Mouse (Mus musculus): ENCODE data around the gene Gnai2. TPM values are rescaled to one million over a fixed set of nuclear protein-coding genes. Genes with fewer than 3 reads are reported as not detected.

Gene Gnai2
- polyA plus RNA-seq, 2 experiments, result 124 to 137 TPM

DNA sequence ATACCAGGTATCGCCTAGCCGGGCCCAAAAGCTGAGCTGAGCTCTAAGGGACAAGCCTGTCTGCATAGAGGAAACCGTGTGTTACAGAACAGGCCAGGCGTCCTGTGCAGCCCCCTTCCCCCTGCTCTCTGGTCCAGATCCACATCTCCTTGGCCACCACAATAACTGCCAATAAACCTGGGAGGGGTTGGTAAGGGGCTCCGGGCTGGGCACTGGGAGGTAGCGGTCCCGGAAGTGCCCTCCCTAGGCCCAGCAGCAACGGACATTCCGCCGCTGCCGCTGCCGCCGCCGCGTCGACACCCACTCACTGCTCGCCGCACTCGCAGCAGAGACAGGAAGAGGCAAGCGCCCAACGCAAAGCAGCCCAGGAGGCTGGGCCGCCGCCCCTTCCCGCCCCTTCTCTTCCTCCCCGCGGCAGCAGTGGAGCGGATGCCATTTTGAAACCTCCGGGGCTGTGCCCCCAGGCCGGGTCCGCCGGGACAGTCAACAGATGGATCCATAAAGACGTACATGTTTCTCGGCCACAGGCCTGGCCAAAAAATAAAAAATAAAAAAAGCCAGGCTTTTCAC is 2.0 kb downstream of the Gnai2 start:
- Histone ChIP-seq H3K27me3 (ENCODE audit: control insufficient read depth, insufficient read depth, low read length) (no peaks in the 10 kb centered on the region), H3K4me2 (ENCODE audit: low read depth) (peak overlapping the region; percentile 96), H3K9me3 (ENCODE audit: control insufficient read depth, low read length) (no peaks in the 10 kb centered on the region), H3K27ac (peak overlapping the region; percentile 74), H3K4me1 (replicated peaks; ENCODE audit: control insufficient read depth in 2 of 2, insufficient read depth in 2 of 2, low read length in 1 of 2) (peaks cover 31 to 33% of the 10 kb centered on the region in 2 experiments), H3K9ac (replicated peaks) (peak overlapping the region; percentile 91), H3K4me3 (ENCODE audit: insufficient read depth in 1 of 2, low read depth in 2 of 2, low read length in 2 of 2) (peak overlapping the region; percentile 72 to 92), H3K36me3 (replicated peaks; ENCODE audit: control insufficient read depth, insufficient read depth, low read depth) (no peaks in the 10 kb centered on the region)
- DNase-seq (ENCODE audit: low read depth in 3 of 3, low spot score in 3 of 3) (peak in 2 of 3 experiments; percentile 69 to 71), ATAC-seq (ENCODE audit: insufficient read depth) (peak; percentile 40)
- under 1% methylated on average over 33 of the region's 33 CpGs for WGBS (ENCODE audit: insufficient replicate concordance)
- TF ChIP-seq CTCF (IDR thresholded peaks at IDR 0.05; ENCODE audit: low read depth) (no peak), EP300 (IDR thresholded peaks at IDR 0.05; ENCODE audit: low read depth) (no peak)

DNA sequence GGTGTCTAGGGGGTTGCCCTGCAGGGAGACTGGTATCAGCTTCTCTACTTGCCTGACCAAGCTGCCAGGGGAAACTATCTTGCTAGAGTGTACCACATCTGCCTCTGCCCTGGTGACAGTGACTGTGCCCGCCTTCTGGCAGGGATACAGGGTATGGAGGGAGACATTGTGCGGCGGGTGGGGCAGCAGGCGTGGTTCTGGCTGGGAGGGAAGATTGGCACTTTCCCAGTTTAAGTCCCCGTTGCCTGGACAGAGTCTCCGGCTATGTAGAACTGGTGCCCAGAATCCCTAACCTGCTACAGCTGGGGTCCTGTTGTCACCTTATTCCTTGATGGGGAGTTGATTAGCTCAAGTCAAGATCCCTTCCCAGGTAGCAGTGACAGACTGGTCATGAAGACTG is 2.7 kb downstream of the Gnai2 start:
- TF ChIP-seq EP300 (IDR thresholded peaks at IDR 0.05; ENCODE audit: low read depth) (no peak), CTCF (IDR thresholded peaks at IDR 0.05; ENCODE audit: low read depth) (no peak)
- ATAC-seq (ENCODE audit: insufficient read depth) (peak; percentile 2; the same call in 1 of the 2 replicates), DNase-seq (ENCODE audit: low read depth in 3 of 3, low spot score in 3 of 3) (peak in 1 of 3 experiments; percentile 70)
- 18% methylated on average over 6 of the region's 6 CpGs for WGBS (ENCODE audit: insufficient replicate concordance)
- Histone ChIP-seq H3K9ac (replicated peaks) (peak overlapping the region; percentile 91), H3K4me3 (ENCODE audit: insufficient read depth in 1 of 2, low read depth in 2 of 2, low read length in 2 of 2) (peak overlapping the region; percentile 72 to 92), H3K27ac (peak overlapping the region; percentile 74), H3K4me2 (ENCODE audit: low read depth) (peak overlapping the region; percentile 96), H3K9me3 (ENCODE audit: control insufficient read depth, low read length) (no peaks in the 10 kb centered on the region), H3K36me3 (replicated peaks; ENCODE audit: control insufficient read depth, insufficient read depth, low read depth) (0 out of 2 replicates have a peak, but pooled peaks cover 2% of the 10 kb centered on the region), H3K27me3 (ENCODE audit: control insufficient read depth, insufficient read depth, low read length) (no peaks in the 10 kb centered on the region), H3K4me1 (replicated peaks; ENCODE audit: control insufficient read depth in 2 of 2, insufficient read depth in 2 of 2, low read length in 1 of 2) (peaks cover 34 to 35% of the 10 kb centered on the region in 2 experiments)

DNA sequence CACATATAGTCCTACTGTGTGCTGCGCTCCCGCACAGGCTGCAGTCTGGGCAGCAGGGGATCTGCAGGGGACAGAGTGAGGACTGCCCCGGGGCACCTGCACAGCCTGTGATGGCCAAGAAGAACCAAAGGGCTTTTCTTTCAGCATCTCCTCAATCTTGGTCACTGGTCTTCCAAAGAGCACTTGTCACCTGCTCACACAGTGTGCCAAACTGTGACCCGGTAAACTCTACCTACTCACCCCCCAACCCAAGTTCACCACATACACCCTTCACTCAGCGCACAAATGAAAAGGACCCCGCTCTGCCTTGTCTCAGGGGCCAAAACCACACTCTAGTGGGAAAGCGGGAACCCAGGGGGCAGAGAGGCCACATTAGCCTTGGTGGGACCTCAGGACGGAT is 3.3 kb downstream of the Gnai2 start:
- no peak overlapping the region for H3K9ac ChIP-seq (replicated peaks)
- H3K4me3 ChIP-seq (ENCODE audit: insufficient read depth in 1 of 2, low read depth in 2 of 2, low read length in 2 of 2), result no peak overlapping the region
- peaks cover 37 to 39% of the 10 kb centered on the region in 2 experiments for H3K4me1 ChIP-seq (replicated peaks; ENCODE audit: control insufficient read depth in 2 of 2, insufficient read depth in 2 of 2, low read length in 1 of 2)

DNA sequence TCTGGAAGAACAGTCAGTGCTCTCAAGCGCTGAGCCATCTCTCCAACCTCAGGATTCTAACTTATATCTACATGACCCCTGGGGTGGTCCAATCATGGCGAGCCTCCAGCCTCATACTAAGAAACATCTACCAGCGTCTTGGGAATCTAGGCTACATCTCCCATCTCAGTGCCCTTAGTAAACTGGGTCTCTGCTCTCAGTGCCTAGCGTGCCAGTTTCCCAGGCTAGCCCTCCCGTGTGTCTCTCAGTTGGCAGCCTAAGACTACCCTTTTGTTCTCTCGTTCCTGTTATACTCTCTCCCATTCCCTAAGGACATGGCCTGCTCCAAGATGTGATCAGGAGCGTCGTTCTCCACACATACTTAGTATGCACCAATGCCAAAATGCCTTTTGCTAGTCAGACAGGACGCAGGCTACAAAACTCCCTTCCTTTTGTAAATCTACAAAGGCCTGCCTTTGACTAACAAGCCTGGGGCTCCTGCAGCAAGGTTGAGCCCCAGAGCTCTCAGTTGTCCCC is 3.8 kb downstream of the Gnai2 start:
- Histone ChIP-seq H3K9me3 (ENCODE audit: control insufficient read depth, low read length) (no peaks in the 10 kb centered on the region), H3K4me3 (ENCODE audit: insufficient read depth in 1 of 2, low read depth in 2 of 2, low read length in 2 of 2) (no peak overlapping the region), H3K27me3 (ENCODE audit: control insufficient read depth, insufficient read depth, low read length) (no peaks in the 10 kb centered on the region), H3K27ac (peak overlapping the region; percentile 29; the same call in 1 of the 2 replicates), H3K4me2 (ENCODE audit: low read depth) (no peak overlapping the region; the same call in 1 of the 2 replicates), H3K4me1 (replicated peaks; ENCODE audit: control insufficient read depth in 2 of 2, insufficient read depth in 2 of 2, low read length in 1 of 2) (peaks cover 42 to 44% of the 10 kb centered on the region in 2 experiments), H3K9ac (replicated peaks) (no peak overlapping the region), H3K36me3 (replicated peaks; ENCODE audit: control insufficient read depth, insufficient read depth, low read depth) (0 out of 2 replicates have a peak, but pooled peaks cover 2% of the 10 kb centered on the region)
- DNase-seq (ENCODE audit: low read depth in 3 of 3, low spot score in 3 of 3), result no peak
- TF ChIP-seq CTCF (IDR thresholded peaks at IDR 0.05; ENCODE audit: low read depth) (no peak), EP300 (IDR thresholded peaks at IDR 0.05; ENCODE audit: low read depth) (no peak)
- no peak for ATAC-seq (ENCODE audit: insufficient read depth)
- 85% methylated on average over 9 of the region's 9 CpGs for WGBS (ENCODE audit: insufficient replicate concordance)

More for the DNA sequence above, 3.3 kb downstream of the Gnai2 start:
- Histone ChIP-seq H3K27me3 (ENCODE audit: control insufficient read depth, insufficient read depth, low read length) (no peaks in the 10 kb centered on the region), H3K27ac (peak overlapping the region; percentile 29), H3K9me3 (ENCODE audit: control insufficient read depth, low read length) (no peaks in the 10 kb centered on the region), H3K4me2 (ENCODE audit: low read depth) (peak overlapping the region; percentile 96), H3K36me3 (replicated peaks; ENCODE audit: control insufficient read depth, insufficient read depth, low read depth) (0 out of 2 replicates have a peak, but pooled peaks cover 2% of the 10 kb centered on the region)
- no peak for DNase-seq (ENCODE audit: low read depth in 3 of 3, low spot score in 3 of 3)
- ATAC-seq (ENCODE audit: insufficient read depth), result no peak
- TF ChIP-seq EP300 (IDR thresholded peaks at IDR 0.05; ENCODE audit: low read depth) (no peak), CTCF (IDR thresholded peaks at IDR 0.05; ENCODE audit: low read depth) (no peak)
- 88% methylated on average over 8 of the region's 8 CpGs for WGBS (ENCODE audit: insufficient replicate concordance)

DNA sequence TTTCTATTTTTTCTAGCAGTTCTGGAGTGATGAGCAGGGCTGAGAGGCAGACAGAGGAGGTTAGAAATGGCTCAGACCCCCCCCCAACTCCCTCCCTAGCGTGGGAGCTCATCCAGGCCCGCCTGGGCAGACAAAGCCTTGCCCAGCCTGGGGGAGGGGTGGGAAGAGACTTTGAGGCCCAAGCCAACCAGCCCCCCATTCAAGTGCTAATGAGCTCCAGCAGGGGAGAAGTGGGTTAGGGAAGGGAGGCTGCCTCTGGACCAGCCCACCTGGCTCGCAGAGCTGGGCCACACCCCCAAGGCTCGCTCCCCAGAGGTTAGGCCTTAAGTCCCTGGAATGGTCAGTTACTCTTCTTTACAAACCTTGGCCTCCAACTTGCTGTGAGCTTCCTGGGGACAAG is 4.6 kb downstream of the Gnai2 start:
- Histone ChIP-seq H3K4me1 (replicated peaks; ENCODE audit: control insufficient read depth in 2 of 2, insufficient read depth in 2 of 2, low read length in 1 of 2) (peaks cover 41 to 42% of the 10 kb centered on the region in 2 experiments), H3K27ac (no peak overlapping the region), H3K4me3 (ENCODE audit: insufficient read depth in 1 of 2, low read depth in 2 of 2, low read length in 2 of 2) (no peak overlapping the region), H3K9ac (replicated peaks) (no peak overlapping the region), H3K27me3 (ENCODE audit: control insufficient read depth, insufficient read depth, low read length) (no peaks in the 10 kb centered on the region), H3K4me2 (ENCODE audit: low read depth) (no peak overlapping the region; the same call in 1 of the 2 replicates), H3K36me3 (replicated peaks; ENCODE audit: control insufficient read depth, insufficient read depth, low read depth) (0 out of 2 replicates have a peak, but pooled peaks cover 3% of the 10 kb centered on the region), H3K9me3 (ENCODE audit: control insufficient read depth, low read length) (no peaks in the 10 kb centered on the region)
- WGBS (ENCODE audit: insufficient replicate concordance), result 50% methylated on average over 4 of the region's 4 CpGs
- TF ChIP-seq EP300 (IDR thresholded peaks at IDR 0.05; ENCODE audit: low read depth) (no peak), CTCF (IDR thresholded peaks at IDR 0.05; ENCODE audit: low read depth) (no peak)
- ATAC-seq (ENCODE audit: insufficient read depth), result no peak
- DNase-seq (ENCODE audit: low read depth in 3 of 3, low spot score in 3 of 3), result no peak
